9 mouse cellular contexts compared by ENCODE assay signal in the genomic region with DNA sequence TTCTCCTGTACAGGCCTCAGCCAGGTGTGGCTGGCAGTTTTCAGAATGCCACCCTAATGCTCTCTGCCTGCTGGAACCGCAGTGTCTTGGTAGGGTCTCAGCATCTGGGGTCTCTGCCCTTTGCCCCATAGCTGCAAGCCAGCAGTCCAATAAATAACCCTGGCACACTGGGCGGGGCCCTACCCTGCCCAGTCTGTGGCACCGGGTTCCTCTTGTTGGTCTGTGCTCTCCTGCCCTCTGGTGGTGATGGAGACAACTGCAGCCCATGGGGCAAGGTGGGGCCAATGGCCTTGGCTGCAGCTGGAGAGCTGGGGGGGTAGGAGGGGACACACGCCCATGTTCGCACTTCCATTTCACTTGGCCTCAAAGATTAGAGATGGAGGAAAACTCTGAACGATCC.
DNase-seq lines count a peak whose midpoint lies in the region; ATAC-seq and TF ChIP-seq lines count a peak whose summit lies in the region.
"Had no signal": no experiment of that assay in that cellular context is flagged by ENCODE, and none has a peak within 500 bp of the region (broad histone marks: within the 10 kb centered on the region; RNA-seq: fewer than 3 reads in every experiment).

No protein-coding gene starts in this region.

- H3K36me3 ChIP-seq in intestine, embryonic 15.5 days: no peaks in the 10 kb centered on the region
- peaks cover 9% of the 10 kb centered on the region for H3K36me3 ChIP-seq in midbrain, embryonic 13.5 days
- H3K36me3 ChIP-seq in small intestine, adult 2 months (ENCODE audit: control insufficient read depth, insufficient read depth, low read length): no peaks in the 10 kb centered on the region

- 14% methylated on average over 6 of the region's 6 CpGs for WGBS in intestine, embryonic 15.5 days
- WGBS in midbrain, embryonic 13.5 days: 30% methylated on average over 6 of the region's 6 CpGs
- 6% methylated on average over 6 of the region's 6 CpGs for WGBS in small intestine, adult 2 months

- H3K9ac ChIP-seq in intestine, embryonic 15.5 days: no peak overlapping the region
- H3K9ac ChIP-seq in midbrain, embryonic 13.5 days (replicated peaks): no peak overlapping the region

- no peaks in the 10 kb centered on the region for H3K9me3 ChIP-seq in intestine, embryonic 15.5 days
- H3K9me3 ChIP-seq in midbrain, embryonic 13.5 days: no peaks in the 10 kb centered on the region

- intact Hi-C loops in gastrocnemius, adult 2 months (cut with DNase I): loop anchor here (1.0 to 5.0 kb wide), 3 partner anchors 121 to 341 kb away; no protein-coding TSS in a partner anchor
- intact Hi-C loops in left cerebral cortex, postnatal 14 days (cut with DNase I): loop anchor here (5.0 kb wide), 4 partner anchors 91 to 341 kb away; no protein-coding TSS in a partner anchor

- H3K4me1 ChIP-seq in intestine, embryonic 15.5 days (replicated peaks): 0 out of 2 replicates have a peak, but pooled peaks cover 2% of the 10 kb centered on the region
- peaks cover 20% of the 10 kb centered on the region for H3K4me1 ChIP-seq in midbrain, embryonic 13.5 days (replicated peaks)
- peaks cover 9% of the 10 kb centered on the region for H3K4me1 ChIP-seq in small intestine, adult 2 months (ENCODE audit: control insufficient read depth, insufficient read depth, insufficient read length, low read length)

- H3K4me3 ChIP-seq in gastrocnemius, adult 2 months: no peak overlapping the region
- H3K4me3 ChIP-seq in intestine, embryonic 15.5 days (replicated peaks): no peak overlapping the region
- H3K4me3 ChIP-seq in midbrain, embryonic 13.5 days (replicated peaks): no peak overlapping the region
- no peak overlapping the region for H3K4me3 ChIP-seq in small intestine, adult 2 months (ENCODE audit: low read depth, low read length)
- H3K4me3 ChIP-seq: myocyte had no signal

- TF ChIP-seq POLR2A in small intestine, adult 2 months (IDR thresholded peaks at IDR 0.05; ENCODE audit: low read depth, low read length): no peak

- H3K4me2 ChIP-seq in intestine, embryonic 15.5 days (replicated peaks): no peak overlapping the region
- no peak overlapping the region for H3K4me2 ChIP-seq in midbrain, embryonic 13.5 days (replicated peaks)

- no peak overlapping the region for H3K27ac ChIP-seq in gastrocnemius, adult 2 months
- no peak overlapping the region for H3K27ac ChIP-seq in intestine, embryonic 15.5 days
- H3K27ac ChIP-seq in midbrain, embryonic 13.5 days: no peak overlapping the region
- H3K27ac ChIP-seq in small intestine, adult 2 months (ENCODE audit: insufficient read depth, low read depth, low read length): no peak overlapping the region

- peak; percentile 70 to 92 for DNase-seq in adrenal gland, adult (ENCODE audit: inconsistent age in 2 of 2, low spot score in 1 of 2)
- DNase-seq in cerebellum, postnatal 36 days: peak; percentile 91 to 93
- peak; percentile 87 for DNase-seq in gastrocnemius, adult 2 months
- DNase-seq in left cerebral cortex, postnatal 14 days (ENCODE audit: low spot score in 2 of 2): peak; percentile 75 to 80
- DNase-seq in yolk sac, embryonic 10.5 days (ENCODE audit: low spot score): peak; percentile 60

- H3K27me3 ChIP-seq in intestine, embryonic 15.5 days (replicated peaks): no peaks in the 10 kb centered on the region
- H3K27me3 ChIP-seq in midbrain, embryonic 13.5 days: no peaks in the 10 kb centered on the region
- no peaks in the 10 kb centered on the region for H3K27me3 ChIP-seq in small intestine, adult 2 months (ENCODE audit: control insufficient read depth, insufficient read depth, low read length)

- no peak; the same call in 1 of the 2 replicates for TF ChIP-seq CTCF in gastrocnemius, adult 2 months (IDR thresholded peaks at IDR 0.05)
- TF ChIP-seq CTCF in small intestine, adult 2 months (IDR thresholded peaks at IDR 0.05; ENCODE audit: extremely low read depth, insufficient read length, insufficient replicate concordance, low read depth, low read length): peak; percentile 98

- peak; percentile 62 for ATAC-seq in intestine, embryonic 15.5 days
- ATAC-seq in midbrain, embryonic 13.5 days: peak; percentile 75
